Mouse (Mus musculus) intestine, embryonic 16.5 days (tissue): ENCODE results near the gene Cdh16. TPM values are rescaled to one million over a fixed set of nuclear protein-coding genes. Genes with fewer than 3 reads are reported as not detected.

Experiments
- ATAC-seq: fragments of 200-750 bp; cut with Nextera tagmentation; 2 replicates; pipeline ENCODE4 v1.8.0; 2017; ENCODE audit warnings: moderate TSS enrichment, moderate library complexity
- H3K27ac ChIP-seq: fragments of 300-500 bp; sonication (generic); 2 replicates; pipeline ENCODE4 v1.5.1; 2014; ENCODE audit warnings: mild to moderate bottlenecking, low read length
- H3K27me3 ChIP-seq: fragments of 300-500 bp; sonication (generic); replicated peaks from 2 replicates; pipeline ENCODE4 v1.6.1; 2014; ENCODE audit warnings: low read length, control low read depth, mixed read lengths; ENCODE audit not compliant: control insufficient read depth, insufficient read depth
- H3K36me3 ChIP-seq: fragments of 300-500 bp; sonication (generic); 2 replicates; pipeline ENCODE4 v1.6.1; 2014; ENCODE audit warnings: low read length, control low read depth; ENCODE audit not compliant: control insufficient read depth, insufficient read depth
- H3K4me1 ChIP-seq: fragments of 300-500 bp; sonication (generic); 2 replicates; pipeline ENCODE4 v1.6.1; 2014; ENCODE audit warnings: low read length, control low read depth, mixed read lengths; ENCODE audit not compliant: control insufficient read depth, insufficient read depth
- H3K4me2 ChIP-seq: fragments of 300-500 bp; sonication (generic); 2 replicates; pipeline ENCODE4 v1.6.1; 2014; ENCODE audit warnings: low read depth, low read length, control low read depth
- H3K4me3 ChIP-seq: fragments of 300-500 bp; sonication (generic); 2 replicates; pipeline ENCODE4 v1.5.1; 2014; ENCODE audit warnings: mild to moderate bottlenecking, low read length
- H3K9ac ChIP-seq: fragments of 300-500 bp; sonication (generic); 2 replicates; pipeline ENCODE4 v1.6.1; 2014; ENCODE audit warnings: low read depth, low read length
- H3K9me3 ChIP-seq: fragments of 300-500 bp; sonication (generic); 2 replicates; pipeline ENCODE4 v1.6.1; 2016; ENCODE audit warnings: low read length, control low read depth; ENCODE audit not compliant: control insufficient read depth
- WGBS: fragments of 180-500 bp; shearing (Covaris S2); extraction: QIAGEN DNeasy Blood & Tissue Kit; methylation state at CpG from one replicate; pipeline ENCODE4 v1.1.7; 2014; 5-methylcytosine and 5-hydroxymethylcytosine counted together
- polyA plus RNA-seq: library from polyadenylated mRNA; unstranded; fragments of >200 nt; fragmentation: Nextera tagmentation; extraction: Ambion mirVana; gene quantifications from 2 replicates; pipeline ENCODE4 v1.2.1, GENCODE M21; 2015

Cdh16 gene
- polyA plus RNA-seq, 1 experiment from 2014 or later: 0.31 TPM

GRCm38 (mm10) chr8:104565457-104565798 lies 58.8 kb downstream of the Cdh16 start:
- no peaks in the 10 kb centered on the region for H3K27me3 ChIP-seq
- no peaks in the 10 kb centered on the region for H3K9me3 ChIP-seq
- no peak overlapping the region for H3K9ac ChIP-seq
- WGBS: 96% methylated on average over 5 of the region's 5 CpGs
- no peak overlapping the region for H3K4me3 ChIP-seq
- no peaks in the 10 kb centered on the region for H3K4me1 ChIP-seq
- H3K36me3 ChIP-seq: no peaks in the 10 kb centered on the region
- H3K4me2 ChIP-seq: no peak overlapping the region
- H3K27ac ChIP-seq: no peak overlapping the region
- peak; percentile 13 for ATAC-seq

DNA sequence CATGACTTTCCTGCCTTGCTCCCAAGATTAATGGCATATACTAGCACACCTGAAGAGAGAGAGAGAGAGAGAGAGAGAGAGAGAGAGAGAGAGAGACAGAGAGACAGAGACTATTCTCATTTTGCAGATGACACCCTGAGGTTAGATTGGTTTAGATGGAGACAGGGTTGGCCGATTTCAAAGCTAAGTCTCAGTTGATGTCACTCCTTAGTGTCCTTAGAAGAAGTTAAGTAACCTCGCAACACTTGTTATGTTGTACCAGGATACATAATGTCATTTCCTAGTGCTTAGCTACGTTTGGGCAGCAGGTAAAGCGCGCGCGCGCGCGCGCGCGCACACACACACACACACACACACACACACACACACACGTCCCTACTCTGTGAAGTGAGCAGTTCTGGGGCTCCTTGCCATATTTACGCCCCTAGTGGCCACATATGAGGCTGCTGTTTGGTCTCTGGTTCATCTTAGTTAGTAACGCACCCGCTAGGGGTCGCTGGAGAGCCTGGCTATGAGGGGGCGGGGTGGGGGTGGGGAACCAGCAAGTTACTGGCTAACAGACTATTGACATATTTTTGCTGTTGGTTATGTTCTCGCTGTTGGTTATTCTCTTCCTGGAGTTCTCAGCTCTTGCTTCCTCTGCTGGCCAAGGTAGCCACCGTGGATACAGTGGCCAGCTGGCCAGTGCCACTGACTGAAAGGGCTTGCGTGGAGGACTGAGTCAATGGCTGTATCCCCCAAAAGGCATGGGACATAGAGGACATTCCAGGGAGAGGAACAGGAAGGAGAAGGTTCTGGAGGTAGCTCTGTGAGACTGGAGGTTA lies 59.4 kb downstream of the Cdh16 start:
- Histone ChIP-seq H3K4me1 (no peaks in the 10 kb centered on the region), H3K4me2 (no peak overlapping the region), H3K36me3 (no peaks in the 10 kb centered on the region), H3K9me3 (no peaks in the 10 kb centered on the region), H3K4me3 (no peak overlapping the region), H3K9ac (no peak overlapping the region; the same call in 1 of the 2 replicates), H3K27ac (no peak overlapping the region), H3K27me3 (no peaks in the 10 kb centered on the region)
- 16% methylated on average over 22 of the region's 22 CpGs for WGBS
- peak; percentile 93 for ATAC-seq

DNA sequence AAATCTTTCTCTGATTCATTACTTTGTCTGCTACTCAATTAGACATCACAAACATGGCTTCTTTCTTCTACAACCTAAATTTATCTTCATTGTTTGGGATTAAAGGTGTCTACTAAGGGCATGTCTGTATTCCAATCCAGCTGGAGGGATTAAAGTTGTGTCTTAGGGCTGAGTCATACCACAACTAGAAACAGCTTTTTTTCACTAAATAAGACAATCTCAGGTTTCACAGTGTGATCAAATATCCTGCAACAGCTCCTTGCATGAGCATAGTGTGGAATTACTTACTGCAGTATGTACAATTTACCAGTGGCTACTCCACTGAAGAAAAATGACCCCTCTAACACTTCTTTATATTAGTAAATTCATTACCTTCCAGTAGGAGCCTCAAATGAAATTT lies 63.5 kb downstream of the Cdh16 start:
- Histone ChIP-seq H3K4me3 (no peak overlapping the region), H3K36me3 (no peaks in the 10 kb centered on the region), H3K27me3 (no peaks in the 10 kb centered on the region), H3K9me3 (no peaks in the 10 kb centered on the region), H3K27ac (no peak overlapping the region), H3K4me1 (no peaks in the 10 kb centered on the region), H3K4me2 (no peak overlapping the region), H3K9ac (no peak overlapping the region)
- ATAC-seq: no peak

- Histone ChIP-seq H3K9me3 (no peaks in the 10 kb centered on the region), H3K27ac (no peak overlapping the region), H3K9ac (no peak overlapping the region), H3K4me1 (no peaks in the 10 kb centered on the region), H3K36me3 (no peaks in the 10 kb centered on the region), H3K4me3 (no peak overlapping the region), H3K27me3 (no peaks in the 10 kb centered on the region), H3K4me2 (no peak overlapping the region)
- WGBS: 51% methylated on average over 7 of the region's 7 CpGs
- ATAC-seq: no peak
These were observed 67.0 kb downstream of the Cdh16 start for GRCm38 (mm10) chr8:104557226-104557625.

- no peaks in the 10 kb centered on the region for H3K27me3 ChIP-seq
- no peak overlapping the region for H3K27ac ChIP-seq
- H3K4me3 ChIP-seq: no peak overlapping the region
- no peaks in the 10 kb centered on the region for H3K4me1 ChIP-seq
- ATAC-seq: no peak
- no peak overlapping the region for H3K9ac ChIP-seq
- H3K4me2 ChIP-seq: no peak overlapping the region
- H3K36me3 ChIP-seq: no peaks in the 10 kb centered on the region
- 83% methylated on average over 4 of the region's 4 CpGs for WGBS
- H3K9me3 ChIP-seq: no peaks in the 10 kb centered on the region
These were observed 69.0 kb downstream of the Cdh16 start for GRCm38 (mm10) chr8:104555191-104555590.

Other genes starting within 250 kb of the Cdh16 start
- gene Cmtm4, start 228.6 kb downstream of the Cdh16 start, polyA plus RNA-seq: 4.2 and 5.1 TPM in 2 replicates
- 38.7 and 39.7 TPM in 2 replicates for gene Dync1li2, start 181.3 kb downstream of the Cdh16 start, polyA plus RNA-seq
- 0.07 and 0.21 TPM in 2 replicates for gene Terb1, start 114.5 kb downstream of the Cdh16 start, polyA plus RNA-seq
- gene Nae1, start 89.8 kb downstream of the Cdh16 start, polyA plus RNA-seq: 61.2 and 71.3 TPM in 2 replicates
- gene Car7, start 89.7 kb downstream of the Cdh16 start, polyA plus RNA-seq: 1.2 and 1.4 TPM in 2 replicates
- gene Pdp2, start 32.9 kb downstream of the Cdh16 start, polyA plus RNA-seq: 18.2 and 18.4 TPM in 2 replicates
- 4.6 and 5.2 TPM in 2 replicates for gene Rrad, start 6.9 kb upstream of the Cdh16 start, polyA plus RNA-seq
- gene Ciao2b, start 17.6 kb upstream of the Cdh16 start, polyA plus RNA-seq: 93.6 and 94.9 TPM in 2 replicates
- gene Ces2a, start 109.6 kb upstream of the Cdh16 start, polyA plus RNA-seq: 8.0 and 8.7 TPM in 2 replicates
- gene Ces2b, start 207.2 kb upstream of the Cdh16 start, polyA plus RNA-seq: 0.92 and 0.95 TPM in 2 replicates
- 2.5 and 2.7 TPM in 2 replicates for gene Ces2c, start 222.7 kb upstream of the Cdh16 start, polyA plus RNA-seq